Mouse (Mus musculus) brain, embryonic 14.5 days (tissue): Measurements from ENCODE around the gene Ccdc71.

ENCODE experiments used
- CTCF ChIP-seq: fragments of 200-500 bp; IDR thresholded peaks from 2 replicates; pipeline ENCODE4 v1.5.1; 2012; ENCODE audit warnings: inconsistent platforms, mild to moderate bottlenecking, moderate library complexity, borderline replicate concordance; ENCODE audit not compliant: insufficient read depth, insufficient read length; ENCODE audit errors: extremely low read depth
- POLR2A ChIP-seq: fragments of 200-500 bp; IDR thresholded peaks from 2 replicates; pipeline ENCODE4 v1.6.1; 2012; ENCODE audit warnings: mild to moderate bottlenecking, inconsistent platforms, borderline replicate concordance; ENCODE audit not compliant: poor library complexity, insufficient read depth, insufficient read length, severe bottlenecking; ENCODE audit errors: extremely low read depth

- TF ChIP-seq CTCF (no peak), POLR2A (no peak)
Measured at GRCm38 (mm10) chr9:108461675-108462074, 1.3 kb downstream of the Ccdc71 start.
